Mouse (Mus musculus): ENCODE measurements around the gene Fkbpl. TPM values are rescaled to one million over a fixed set of nuclear protein-coding genes. Genes with fewer than 3 reads are reported as not detected.

Gene Fkbpl
- polyA plus RNA-seq, 1 experiment from 2014 or later = 14.5 TPM

GRCm38 (mm10) chr17:34635671-34636070 lies 8.9 kb upstream of the Fkbpl start:
- WGBS = 62% methylated on average over 2 of the region's 2 CpGs
- DNase-seq (ENCODE audit: low spot score) = no peak
- Histone ChIP-seq H3K4me1 (ENCODE audit: insufficient read depth, low read depth, low read length) (peaks cover 3% of the 10 kb centered on the region; the same call in 1 of the 2 replicates), H3K9me3 (ENCODE audit: low read length) (no peaks in the 10 kb centered on the region), H3K4me3 (ENCODE audit: low read depth, low read length) (no peak overlapping the region), H3K9ac (replicated peaks; ENCODE audit: low read depth) (no peak overlapping the region), H3K36me3 (ENCODE audit: insufficient read depth, low read length) (no peaks in the 10 kb centered on the region), H3K27ac (ENCODE audit: low read length) (no peak overlapping the region), H3K27me3 (replicated peaks; ENCODE audit: insufficient read depth, low read length) (peaks cover 30% of the 10 kb centered on the region), H3K4me2 (replicated peaks; ENCODE audit: low read depth, low read length) (no peak overlapping the region)
- no peak for ATAC-seq
- TF ChIP-seq CTCF (IDR thresholded peaks at IDR 0.05) = no peak
- TF ChIP-seq EP300 (IDR thresholded peaks at IDR 0.05) = no peak

GRCm38 (mm10) chr17:34637459-34637858 lies 7.1 kb upstream of the Fkbpl start:
- TF ChIP-seq EP300 (IDR thresholded peaks at IDR 0.05) (no peak), CTCF (IDR thresholded peaks at IDR 0.05) (0 out of 2 replicates have a peak, but pooled peaks have one; percentile 7)
- DNase-seq (ENCODE audit: low spot score) (no peak), ATAC-seq (no peak)
- H3K27me3 ChIP-seq (replicated peaks; ENCODE audit: insufficient read depth, low read length) = peaks cover 19% of the 10 kb centered on the region; the same call in 1 of the 2 replicates
- H3K9me3 ChIP-seq (ENCODE audit: low read length) = no peaks in the 10 kb centered on the region
- peaks cover 3% of the 10 kb centered on the region; the same call in 1 of the 2 replicates for H3K4me1 ChIP-seq (ENCODE audit: insufficient read depth, low read depth, low read length)
- no peak overlapping the region for H3K4me3 ChIP-seq (ENCODE audit: low read depth, low read length)
- no peaks in the 10 kb centered on the region for H3K36me3 ChIP-seq (ENCODE audit: insufficient read depth, low read length)
- H3K27ac ChIP-seq (ENCODE audit: low read length) = no peak overlapping the region
- no peak overlapping the region for H3K4me2 ChIP-seq (replicated peaks; ENCODE audit: low read depth, low read length)
- no peak overlapping the region for H3K9ac ChIP-seq (replicated peaks; ENCODE audit: low read depth)
- WGBS = 57% methylated on average over 3 of the region's 3 CpGs

- peak; percentile 51 for DNase-seq (ENCODE audit: low spot score)
- Histone ChIP-seq H3K4me3 (ENCODE audit: low read depth, low read length) (no peak overlapping the region), H3K27ac (ENCODE audit: low read length) (peak overlapping the region; percentile 44), H3K9me3 (ENCODE audit: low read length) (no peaks in the 10 kb centered on the region), H3K4me2 (replicated peaks; ENCODE audit: low read depth, low read length) (no peak overlapping the region), H3K4me1 (ENCODE audit: insufficient read depth, low read depth, low read length) (peaks cover 3% of the 10 kb centered on the region; the same call in 1 of the 2 replicates), H3K9ac (replicated peaks; ENCODE audit: low read depth) (no peak overlapping the region), H3K36me3 (ENCODE audit: insufficient read depth, low read length) (no peaks in the 10 kb centered on the region), H3K27me3 (replicated peaks; ENCODE audit: insufficient read depth, low read length) (no peaks in the 10 kb centered on the region)
- WGBS = 72% methylated on average over 7 of the region's 7 CpGs
- ATAC-seq = no peak
- TF ChIP-seq CTCF (IDR thresholded peaks at IDR 0.05) (no peak), EP300 (IDR thresholded peaks at IDR 0.05) (no peak)
Measured at GRCm38 (mm10) chr17:34639461-34640255, 4.9 kb upstream of the Fkbpl start.

GRCm38 (mm10) chr17:34640778-34641601 lies 3.6 kb upstream of the Fkbpl start:
- TF ChIP-seq EP300 (IDR thresholded peaks at IDR 0.05) (peak; percentile 27; the same call in 1 of the 2 replicates), CTCF (IDR thresholded peaks at IDR 0.05) (peak; percentile 54)
- 13% methylated on average over 11 of the region's 11 CpGs for WGBS
- Histone ChIP-seq H3K9me3 (ENCODE audit: low read length) (no peaks in the 10 kb centered on the region), H3K36me3 (ENCODE audit: insufficient read depth, low read length) (no peaks in the 10 kb centered on the region), H3K27ac (ENCODE audit: low read length) (peak overlapping the region; percentile 68), H3K4me3 (ENCODE audit: low read depth, low read length) (no peak overlapping the region), H3K4me1 (ENCODE audit: insufficient read depth, low read depth, low read length) (peaks cover 10% of the 10 kb centered on the region), H3K4me2 (replicated peaks; ENCODE audit: low read depth, low read length) (no peak overlapping the region), H3K9ac (replicated peaks; ENCODE audit: low read depth) (no peak overlapping the region), H3K27me3 (replicated peaks; ENCODE audit: insufficient read depth, low read length) (no peaks in the 10 kb centered on the region)
- DNase-seq (ENCODE audit: low spot score) = peak; percentile 81
- ATAC-seq = peak; percentile 46

- Histone ChIP-seq H3K27ac (ENCODE audit: low read length) (no peak overlapping the region), H3K9me3 (ENCODE audit: low read length) (no peaks in the 10 kb centered on the region), H3K36me3 (ENCODE audit: insufficient read depth, low read length) (no peaks in the 10 kb centered on the region), H3K27me3 (replicated peaks; ENCODE audit: insufficient read depth, low read length) (no peaks in the 10 kb centered on the region), H3K9ac (replicated peaks; ENCODE audit: low read depth) (no peak overlapping the region), H3K4me3 (ENCODE audit: low read depth, low read length) (no peak overlapping the region), H3K4me1 (ENCODE audit: insufficient read depth, low read depth, low read length) (peaks cover 10% of the 10 kb centered on the region), H3K4me2 (replicated peaks; ENCODE audit: low read depth, low read length) (no peak overlapping the region)
- WGBS = 74% methylated on average over 3 of the region's 3 CpGs
- ATAC-seq (no peak), DNase-seq (ENCODE audit: low spot score) (no peak)
- TF ChIP-seq CTCF (IDR thresholded peaks at IDR 0.05) (no peak), EP300 (IDR thresholded peaks at IDR 0.05) (no peak)
Measured at GRCm38 (mm10) chr17:34641945-34642344, 2.6 kb upstream of the Fkbpl start.

- TF ChIP-seq CTCF (IDR thresholded peaks at IDR 0.05) = no peak
- no peak for TF ChIP-seq EP300 (IDR thresholded peaks at IDR 0.05)
- Histone ChIP-seq H3K4me1 (ENCODE audit: insufficient read depth, low read depth, low read length) (peaks cover 15% of the 10 kb centered on the region), H3K36me3 (ENCODE audit: insufficient read depth, low read length) (no peaks in the 10 kb centered on the region), H3K4me3 (ENCODE audit: low read depth, low read length) (no peak overlapping the region), H3K4me2 (replicated peaks; ENCODE audit: low read depth, low read length) (no peak overlapping the region), H3K27me3 (replicated peaks; ENCODE audit: insufficient read depth, low read length) (no peaks in the 10 kb centered on the region), H3K9me3 (ENCODE audit: low read length) (no peaks in the 10 kb centered on the region), H3K9ac (replicated peaks; ENCODE audit: low read depth) (no peak overlapping the region), H3K27ac (ENCODE audit: low read length) (no peak overlapping the region)
- WGBS = 82% methylated on average over 4 of the region's 4 CpGs
- no peak for ATAC-seq
- no peak for DNase-seq (ENCODE audit: low spot score)
Measured at GRCm38 (mm10) chr17:34643379-34643778, 1.2 kb upstream of the Fkbpl start.

Measured in lung, postnatal 0 days (tissue).